Mouse (Mus musculus) gastrocnemius, postnatal 25 days (tissue): Measurements from ENCODE around the gene Sowaha. TPM values are rescaled to one million over a fixed set of nuclear protein-coding genes. Genes with fewer than 3 reads are reported as not detected.
A peak's percentile ranks its signal among the peaks of the same experiment; 100 is the strongest.

ENCODE experiments used
- DNase-seq: peaks from one replicate; pipeline ENCODE4 v3.0.0; 2022
- total RNA-seq, 2 experiments: library from RNA; stranded (reverse); gene quantifications; 1 replicate in 1 of 2; 2 replicates in 1 of 2; pipeline ENCODE4 v1.2.3; 2021

The Sowaha gene
- total RNA-seq, 2 experiments from 2014 or later = 0.08 TPM

GRCm38 (mm10) chr11:53505026-53505663 is 25.1 kb upstream of the Sowaha start:
- DNase-seq = no peak

- DNase-seq = no peak
Observed at GRCm38 (mm10) chr11:53504376-53504775, 24.3 kb upstream of the Sowaha start.

GRCm38 (mm10) chr11:53503738-53504137 is 23.7 kb upstream of the Sowaha start:
- DNase-seq = no peak

- DNase-seq = no peak
Observed at GRCm38 (mm10) chr11:53502039-53502765, 22.1 kb upstream of the Sowaha start.

GRCm38 (mm10) chr11:53500569-53500968 is 20.5 kb upstream of the Sowaha start:
- DNase-seq = no peak

GRCm38 (mm10) chr11:53496946-53497345 is 16.9 kb upstream of the Sowaha start:
- DNase-seq = no peak

- no peak for DNase-seq
Observed at GRCm38 (mm10) chr11:53495417-53495816, 15.3 kb upstream of the Sowaha start.

- no peak for DNase-seq
Observed at GRCm38 (mm10) chr11:53493243-53493955, 13.3 kb upstream of the Sowaha start.

- peak; percentile 48 for DNase-seq
Observed at GRCm38 (mm10) chr11:53491954-53492401, 11.9 kb upstream of the Sowaha start.

- DNase-seq = no peak
Observed at GRCm38 (mm10) chr11:53489421-53489820, 9.3 kb upstream of the Sowaha start.

GRCm38 (mm10) chr11:53489007-53489406 is 8.9 kb upstream of the Sowaha start:
- DNase-seq = no peak

- DNase-seq = no peak
Observed at GRCm38 (mm10) chr11:53486822-53487594, 6.9 kb upstream of the Sowaha start.

GRCm38 (mm10) chr11:53486351-53486750 is 6.3 kb upstream of the Sowaha start:
- DNase-seq = no peak

- no peak for DNase-seq
Observed at GRCm38 (mm10) chr11:53485719-53486118, 5.6 kb upstream of the Sowaha start.

GRCm38 (mm10) chr11:53483159-53483891 is 3.3 kb upstream of the Sowaha start:
- DNase-seq = no peak

- no peak for DNase-seq
Observed at GRCm38 (mm10) chr11:53481088-53481730, 1.1 kb upstream of the Sowaha start.

GRCm38 (mm10) chr11:53479171-53479782 is 797 bp downstream of the Sowaha start:
- DNase-seq = no peak

GRCm38 (mm10) chr11:53478383-53479170 is 1.5 kb downstream of the Sowaha start:
- DNase-seq = no peak

- no peak for DNase-seq
Observed at GRCm38 (mm10) chr11:53477833-53478232, 2.2 kb downstream of the Sowaha start.

- DNase-seq = no peak
Observed at GRCm38 (mm10) chr11:53475620-53476019, 4.5 kb downstream of the Sowaha start.
